Mouse (Mus musculus) midbrain, embryonic 14.5 days (tissue): ENCODE data around the gene Cfap70. TPM values are rescaled to one million over a fixed set of nuclear protein-coding genes. Genes with fewer than 3 reads are reported as not detected.

ENCODE experiments used
- ATAC-seq: fragments of 200-750 bp; cut with Nextera tagmentation; 2 replicates; pipeline ENCODE4 v1.8.0; 2017; ENCODE audit warnings: moderate number of reproducible peaks, moderate library complexity; ENCODE audit not compliant: low FRiP score, low TSS enrichment
- DNase-seq: peaks from one replicate; pipeline ENCODE4 v3.0.0-alpha.2; 2015
- H3K27ac ChIP-seq: fragments of 300-500 bp; sonication (generic); replicated peaks from 2 replicates; pipeline ENCODE4 v1.5.1; 2014; ENCODE audit warnings: mild to moderate bottlenecking, low read depth, low read length, moderate library complexity
- H3K27me3 ChIP-seq: fragments of 300-500 bp; sonication (generic); 2 replicates; pipeline ENCODE4 v1.6.1; 2014; ENCODE audit warnings: low read length, control low read depth, mixed read lengths; ENCODE audit not compliant: control insufficient read depth, insufficient read depth
- H3K36me3 ChIP-seq: fragments of 300-500 bp; sonication (generic); 2 replicates; pipeline ENCODE4 v1.6.1; 2014; ENCODE audit warnings: low read length, control low read depth; ENCODE audit not compliant: control insufficient read depth, insufficient read depth
- H3K4me1 ChIP-seq: fragments of 300-500 bp; sonication (generic); 2 replicates; pipeline ENCODE4 v1.6.1; 2014; ENCODE audit warnings: mild to moderate bottlenecking, antibody characterized with exemption, low read length, control low read depth; ENCODE audit not compliant: control insufficient read depth, insufficient read depth
- H3K4me2 ChIP-seq: fragments of 300-500 bp; sonication (generic); 2 replicates; pipeline ENCODE4 v1.6.1; 2014; ENCODE audit warnings: mild to moderate bottlenecking, low read length, moderate library complexity
- H3K4me3 ChIP-seq: fragments of 300-500 bp; sonication (generic); replicated peaks from 2 replicates; pipeline ENCODE4 v1.5.1; 2014; ENCODE audit warnings: low read depth, low read length
- H3K9ac ChIP-seq: fragments of 300-500 bp; sonication (generic); replicated peaks from 2 replicates; pipeline ENCODE4 v1.6.1; 2014; ENCODE audit warnings: mild to moderate bottlenecking, low read length, moderate library complexity
- H3K9me3 ChIP-seq: fragments of 300-500 bp; sonication (generic); 2 replicates; pipeline ENCODE4 v1.6.1; 2016; ENCODE audit warnings: low read length, control low read depth, mixed read lengths; ENCODE audit not compliant: control insufficient read depth
- WGBS: fragments of 180-500 bp; shearing (Covaris S2); extraction: QIAGEN DNeasy Blood & Tissue Kit; methylation state at CpG from one replicate; pipeline ENCODE4 v1.1.7; 2014; 5-methylcytosine and 5-hydroxymethylcytosine counted together
- polyA plus RNA-seq: library from polyadenylated mRNA; unstranded; fragments of >200 nt; fragmentation: Nextera tagmentation; extraction: Ambion mirVana; gene quantifications from 2 replicates; pipeline ENCODE4 v1.2.1, GENCODE M21; 2014

The Cfap70 gene
- polyA plus RNA-seq, result 0.38 and 1.00 TPM in 2 replicates

DNA sequence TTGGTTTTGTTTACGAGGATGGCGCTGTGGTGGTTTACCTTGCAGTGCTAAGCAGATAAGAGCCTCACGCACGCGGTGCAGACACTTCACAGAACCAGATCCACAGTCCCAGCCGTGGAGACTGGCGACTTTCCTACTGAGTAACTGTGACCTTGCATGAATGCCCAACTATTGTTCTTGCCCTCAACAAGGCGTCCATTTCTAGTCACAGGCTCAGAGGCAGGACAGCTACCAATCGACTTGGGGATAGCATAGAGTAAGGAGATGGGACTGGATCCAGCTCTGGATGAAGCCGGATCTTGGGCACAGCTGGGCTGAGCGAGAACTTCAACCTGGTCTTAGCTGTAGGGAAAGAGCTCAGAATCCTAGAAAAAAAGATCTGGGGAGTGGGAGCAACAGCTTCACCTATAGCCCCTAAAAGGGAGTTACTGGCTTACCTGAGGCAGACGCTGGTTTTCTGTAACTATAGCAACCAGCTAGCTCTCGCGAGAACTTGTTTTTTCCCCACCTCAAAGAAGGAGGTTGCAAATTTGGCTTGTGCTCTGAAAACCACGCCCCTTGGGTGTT lies at the start of gene Cfap70:
Cfap70 (minus strand) TSS at position 462 of the 567 bp plus-strand sequence.
- 0 out of 2 replicates have a peak within 1 kb of the TSS, but pooled peaks have one; percentile 20 for H3K27ac ChIP-seq
- H3K4me3 ChIP-seq, result peak within 1 kb of the TSS; percentile 34
- no peaks in the 10 kb centered on the region for H3K36me3 ChIP-seq
- peak; percentile 55; the same call in 1 of the 2 replicates for ATAC-seq
- peak; percentile 83 for DNase-seq
- no peaks in the 10 kb centered on the region for H3K9me3 ChIP-seq
- H3K4me2 ChIP-seq, result peak within 1 kb of the TSS; percentile 65
- 3% methylated on average over 15 of the region's 15 CpGs for WGBS
- peak within 1 kb of the TSS; percentile 45 for H3K9ac ChIP-seq
- H3K27me3 ChIP-seq, result no peaks in the 10 kb centered on the region
- H3K4me1 ChIP-seq, result no peaks in the 10 kb centered on the region

DNA sequence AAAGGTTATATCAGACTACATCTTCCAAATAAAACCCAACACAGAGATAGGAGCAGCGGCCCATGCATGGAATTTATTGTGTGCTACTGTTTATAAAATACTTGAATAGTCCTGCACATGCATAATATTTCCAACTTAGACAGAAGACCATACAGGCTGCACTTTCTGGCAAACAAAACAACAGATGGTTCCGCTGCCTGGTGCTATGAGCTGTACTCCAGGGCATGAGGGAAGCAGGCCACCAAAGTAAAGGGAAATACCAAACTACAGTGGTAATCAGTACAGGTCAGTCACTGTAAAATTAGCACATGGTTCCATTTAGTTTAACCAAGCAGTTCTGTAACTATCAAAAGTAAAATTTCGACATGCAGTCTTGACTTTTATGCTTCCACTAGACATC lies 48.0 kb upstream of the Cfap70 start:
- H3K27ac ChIP-seq, result no peak overlapping the region
- no peak overlapping the region for H3K9ac ChIP-seq
- no peak overlapping the region for H3K4me3 ChIP-seq
- DNase-seq (no peak), ATAC-seq (no peak)
- no peak overlapping the region for H3K4me2 ChIP-seq
- no peaks in the 10 kb centered on the region for H3K4me1 ChIP-seq
- no peaks in the 10 kb centered on the region for H3K27me3 ChIP-seq
- H3K36me3 ChIP-seq, result peaks cover 41% of the 10 kb centered on the region
- WGBS, result 95% methylated on average over 3 of the region's 3 CpGs
- no peaks in the 10 kb centered on the region for H3K9me3 ChIP-seq

DNA sequence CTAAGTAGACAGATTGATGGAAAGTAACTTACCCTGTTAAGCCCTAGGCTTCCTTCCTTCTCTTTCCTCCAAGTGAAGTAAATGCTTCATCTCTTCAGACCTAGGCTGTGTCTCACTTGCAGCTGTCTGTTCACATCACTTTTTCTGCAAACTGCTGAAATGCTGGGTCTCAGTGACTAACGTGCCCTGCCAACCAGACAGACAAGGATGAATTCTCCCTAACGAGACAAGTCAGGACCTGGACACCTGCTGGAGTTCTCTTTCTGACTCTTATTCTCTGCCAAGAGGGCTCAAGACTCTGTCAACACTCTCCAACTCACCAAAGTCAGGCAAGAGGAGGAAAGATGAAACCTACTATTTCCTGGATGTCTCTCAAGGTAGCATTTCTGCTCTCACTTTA lies 44.6 kb upstream of the Cfap70 start, which contains the start of gene Mss51:
Mss51 (minus strand) TSS at position 299 of the 400 bp plus-strand sequence.
- Histone ChIP-seq H3K27ac (no peak within 1 kb of the TSS), H3K4me3 (no peak within 1 kb of the TSS), H3K4me2 (no peak within 1 kb of the TSS), H3K36me3 (peaks cover 44% of the 10 kb centered on the region), H3K9ac (no peak within 1 kb of the TSS), H3K27me3 (no peaks in the 10 kb centered on the region), H3K9me3 (no peaks in the 10 kb centered on the region), H3K4me1 (no peaks in the 10 kb centered on the region)
- 82% methylated on average over 2 of the region's 2 CpGs for WGBS
- no peak for DNase-seq
- ATAC-seq, result no peak

DNA sequence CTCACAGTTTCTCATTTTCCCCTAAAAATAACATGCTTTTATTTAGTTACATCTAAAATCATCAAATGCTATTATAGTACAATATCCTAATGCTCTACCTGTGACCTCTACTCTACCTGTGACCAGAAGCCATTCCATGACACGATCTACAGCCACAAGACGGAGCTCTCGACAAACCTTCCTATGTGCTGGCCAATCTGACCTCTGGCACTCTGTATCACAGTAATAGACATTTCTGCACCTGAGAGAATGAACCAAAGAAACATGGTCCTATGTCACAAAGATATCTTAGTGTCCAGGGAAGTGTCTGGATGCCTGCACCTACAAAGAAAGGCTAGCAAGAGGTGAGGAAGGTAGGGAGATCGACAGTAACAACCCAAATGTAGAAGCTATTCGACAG lies 34.0 kb upstream of the Cfap70 start:
- Histone ChIP-seq H3K4me3 (no peak overlapping the region), H3K27me3 (no peaks in the 10 kb centered on the region), H3K4me2 (no peak overlapping the region), H3K4me1 (no peaks in the 10 kb centered on the region), H3K27ac (no peak overlapping the region), H3K9me3 (no peaks in the 10 kb centered on the region), H3K36me3 (peaks cover 9% of the 10 kb centered on the region), H3K9ac (no peak overlapping the region)
- no peak for ATAC-seq
- DNase-seq, result no peak
- WGBS, result 95% methylated on average over 5 of the region's 5 CpGs

DNA sequence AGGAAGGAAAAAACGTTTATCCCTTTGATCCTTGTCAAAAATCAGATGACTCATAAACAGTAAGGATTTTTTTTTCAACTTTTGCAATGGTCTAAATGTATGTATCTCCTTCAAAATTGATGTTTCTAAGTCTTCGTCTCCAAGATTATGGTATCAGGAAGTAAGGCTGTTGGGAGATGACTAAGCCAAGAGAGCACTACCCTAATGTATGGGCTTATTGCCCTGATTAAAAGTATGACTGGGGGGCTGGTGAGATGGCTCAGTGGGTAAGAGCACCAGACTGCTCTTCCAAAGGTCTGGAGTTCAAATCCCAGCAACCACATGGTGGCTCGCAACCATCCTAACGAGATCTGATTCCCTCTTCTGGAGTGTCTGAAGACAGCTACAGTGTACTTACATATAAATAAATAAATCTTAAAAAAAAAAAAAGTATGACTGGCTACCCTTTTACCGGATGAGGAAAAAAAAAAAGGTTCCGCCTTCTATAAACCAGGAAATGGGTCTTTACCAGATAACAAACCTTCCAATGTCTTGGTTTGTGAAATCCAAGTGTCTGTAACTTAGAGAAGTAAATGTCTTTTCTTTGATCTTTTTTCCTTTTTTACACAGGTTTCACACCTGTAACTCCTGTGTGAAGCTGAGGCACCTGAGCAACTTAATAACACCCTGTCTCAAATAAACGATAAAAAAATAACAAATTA lies 30.2 kb upstream of the Cfap70 start:
- no peak for ATAC-seq

DNA sequence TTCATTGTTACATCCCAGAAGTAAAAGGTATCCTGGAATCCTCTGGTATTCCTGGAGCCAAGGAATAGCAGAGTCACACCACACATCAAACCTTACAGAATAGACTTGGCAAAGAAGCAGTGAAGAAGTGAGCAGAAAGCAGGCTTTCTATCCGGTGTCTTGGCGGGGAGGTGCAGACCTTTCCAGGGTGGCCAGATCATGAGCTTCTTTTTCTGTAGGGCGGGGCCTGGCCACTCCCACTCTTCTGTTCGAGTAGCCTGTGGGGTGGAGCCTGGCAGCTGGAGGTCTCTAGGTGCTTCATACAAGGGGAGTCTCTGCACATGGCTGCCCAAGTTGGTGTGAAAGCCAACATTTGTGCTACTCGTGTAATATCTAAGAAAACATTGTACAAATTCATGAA lies 29.2 kb upstream of the Cfap70 start:
- no peak overlapping the region for H3K27ac ChIP-seq
- no peak overlapping the region for H3K9ac ChIP-seq
- no peak overlapping the region for H3K4me2 ChIP-seq
- no peaks in the 10 kb centered on the region for H3K27me3 ChIP-seq
- no peaks in the 10 kb centered on the region for H3K9me3 ChIP-seq
- H3K4me3 ChIP-seq, result no peak overlapping the region
- H3K4me1 ChIP-seq, result no peaks in the 10 kb centered on the region
- DNase-seq, result no peak
- H3K36me3 ChIP-seq, result peaks cover 7% of the 10 kb centered on the region; the same call in 1 of the 2 replicates
- ATAC-seq, result no peak
- 18% methylated on average over 5 of the region's 5 CpGs for WGBS

More for the DNA sequence above, 30.2 kb upstream of the Cfap70 start:
- Histone ChIP-seq H3K4me1 (no peaks in the 10 kb centered on the region), H3K4me2 (no peak overlapping the region), H3K4me3 (no peak overlapping the region), H3K9me3 (no peaks in the 10 kb centered on the region), H3K27ac (no peak overlapping the region), H3K9ac (no peak overlapping the region), H3K27me3 (no peaks in the 10 kb centered on the region), H3K36me3 (peaks cover 7% of the 10 kb centered on the region; the same call in 1 of the 2 replicates)
- DNase-seq, result no peak
- WGBS, result 92% methylated on average over 7 of the region's 7 CpGs

DNA sequence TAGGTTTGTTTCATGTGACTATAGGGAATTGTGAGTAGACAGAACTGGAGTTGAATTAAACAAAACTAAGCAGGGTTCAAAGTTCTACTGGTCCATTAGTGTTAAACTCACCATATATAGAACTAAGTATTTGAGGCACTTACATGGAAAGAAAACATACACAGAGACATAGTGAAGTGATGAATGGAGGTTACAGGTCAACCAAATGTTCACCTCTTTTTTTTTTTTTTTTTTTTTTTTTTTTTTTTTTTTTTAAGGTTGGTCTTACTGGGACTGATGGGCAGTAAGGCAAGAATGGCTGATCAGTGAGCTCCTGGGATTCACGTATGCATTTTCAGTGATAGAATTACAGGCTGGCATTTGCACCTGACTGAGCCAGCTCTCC lies 28.2 kb upstream of the Cfap70 start:
- H3K4me3 ChIP-seq, result peak overlapping the region; percentile 58
- peaks cover 7% of the 10 kb centered on the region; the same call in 1 of the 2 replicates for H3K36me3 ChIP-seq
- no peaks in the 10 kb centered on the region for H3K4me1 ChIP-seq
- ATAC-seq (no peak), DNase-seq (no peak)
- peak overlapping the region; percentile 55; the same call in 1 of the 2 replicates for H3K9ac ChIP-seq
- 86% methylated on average over 1 of the region's 1 CpGs for WGBS
- H3K4me2 ChIP-seq, result peak overlapping the region; percentile 92
- no peaks in the 10 kb centered on the region for H3K9me3 ChIP-seq
- no peaks in the 10 kb centered on the region for H3K27me3 ChIP-seq
- H3K27ac ChIP-seq, result no peak overlapping the region

DNA sequence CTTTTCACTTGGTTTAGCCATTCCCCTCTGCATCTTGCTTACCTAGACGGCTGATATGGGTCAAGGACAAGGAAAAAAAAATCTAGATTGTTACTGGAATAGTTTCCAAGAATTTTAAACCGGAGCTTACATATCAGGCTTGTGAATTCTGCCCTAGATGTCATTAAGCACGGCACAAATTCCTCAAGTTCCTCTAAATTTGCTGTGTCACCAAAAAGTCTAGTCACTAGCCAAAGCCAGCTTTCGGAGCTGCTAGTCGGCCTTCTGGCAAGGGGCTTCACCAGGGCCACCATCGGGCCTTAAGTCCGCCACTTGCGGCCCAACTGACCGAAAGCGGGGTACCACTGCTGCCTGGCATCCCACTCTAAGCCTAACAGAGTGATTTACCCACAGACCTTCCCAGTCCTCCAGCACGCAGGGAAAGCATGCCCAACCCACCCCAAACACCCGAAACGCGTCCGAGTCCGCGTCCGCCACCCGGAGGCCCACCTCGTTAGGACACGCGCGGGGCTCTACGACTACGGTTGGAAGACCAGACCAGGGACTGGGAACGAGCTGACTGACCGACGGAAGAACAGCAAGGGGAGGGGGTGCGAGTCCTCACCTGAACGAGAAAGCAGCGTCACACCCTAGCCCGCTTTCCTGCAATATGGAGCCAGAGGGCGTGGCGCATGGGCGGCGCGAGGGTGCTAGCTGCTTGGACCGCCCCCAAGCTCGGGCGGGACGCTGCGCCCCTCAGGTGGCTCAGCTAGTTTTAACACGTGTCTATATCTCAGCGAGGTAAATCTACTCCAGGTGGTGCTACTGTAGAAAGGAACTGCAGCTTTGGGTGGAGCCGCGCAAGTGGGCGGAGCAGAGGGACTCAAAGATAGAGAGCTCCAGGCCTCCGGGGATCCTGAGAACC lies 27.5 kb upstream of the Cfap70 start, which contains the start of gene Anxa7:
Anxa7 (minus strand) TSS at position 843 of the 904 bp plus-strand sequence.
- no peaks in the 10 kb centered on the region for H3K27me3 ChIP-seq
- peak; percentile 72 for ATAC-seq
- peak within 1 kb of the TSS; percentile 55 for H3K9ac ChIP-seq
- no peaks in the 10 kb centered on the region for H3K4me1 ChIP-seq
- WGBS, result 3% methylated on average over 48 of the region's 48 CpGs
- no peak within 1 kb of the TSS for H3K27ac ChIP-seq
- peak within 1 kb of the TSS; percentile 92 for H3K4me2 ChIP-seq
- peaks cover under 1% of the 10 kb centered on the region; the same call in 1 of the 2 replicates for H3K36me3 ChIP-seq
- peak; percentile 74 for DNase-seq
- H3K4me3 ChIP-seq, result peak within 1 kb of the TSS; percentile 58
- H3K9me3 ChIP-seq, result no peaks in the 10 kb centered on the region
